Mouse (Mus musculus): Measurements from ENCODE around the gene Zranb2. TPM values are rescaled to one million over a fixed set of nuclear protein-coding genes. Genes with fewer than 3 reads are reported as not detected.

Zranb2 gene
- polyA plus RNA-seq, 1 experiment from 2014 or later, result 191 TPM

GRCm38 (mm10) chr3:157582626-157583405 is 48.9 kb downstream of the Zranb2 start:
- peak; percentile 78 for ATAC-seq (replicated peaks; ENCODE audit: insufficient number of reproducible peaks, low FRiP score, low TSS enrichment, low read depth)
- WGBS, result 42% methylated on average over 5 of the region's 5 CpGs

DNA sequence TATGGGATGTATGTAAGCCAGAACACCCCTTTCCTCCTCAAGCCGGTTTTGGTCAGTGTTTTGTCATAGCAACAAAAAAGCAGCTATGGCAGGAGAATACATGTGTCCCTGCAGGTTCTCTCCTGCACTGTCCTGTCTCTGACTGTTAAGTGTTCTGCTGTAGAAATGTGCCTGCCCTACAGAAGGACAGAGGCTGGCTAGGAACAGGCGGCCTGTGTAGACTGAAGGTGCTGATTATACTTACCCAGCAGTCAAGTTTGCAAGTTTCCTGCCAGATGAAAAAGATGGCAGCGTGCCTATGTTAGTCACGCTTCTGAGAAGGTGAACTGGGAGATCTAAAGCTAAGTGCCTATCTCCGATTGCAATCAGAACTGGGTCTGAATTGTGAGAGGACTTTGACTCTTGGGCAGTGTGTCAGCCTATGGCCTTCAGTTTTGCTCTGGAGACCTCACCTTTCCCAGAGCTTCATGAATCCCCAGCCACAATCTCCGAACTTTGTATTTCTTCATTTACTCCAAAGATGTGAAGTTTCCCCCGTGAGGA is 63.9 kb downstream of the Zranb2 start:
- WGBS, result 82% methylated on average over 7 of the region's 7 CpGs
- no peak for DNase-seq (ENCODE audit: low spot score)

More at GRCm38 (mm10) chr3:157582626-157583405, 48.9 kb downstream of the Zranb2 start:
- Histone ChIP-seq H3K4me1 (ENCODE audit: control insufficient read depth, insufficient read depth, low read length) (no peaks in the 10 kb centered on the region), H3K27ac (replicated peaks; ENCODE audit: low read depth, low read length) (no peak overlapping the region), H3K36me3 (replicated peaks; ENCODE audit: control insufficient read depth, insufficient read depth, low read depth, low read length) (no peaks in the 10 kb centered on the region), H3K4me3 (ENCODE audit: low read depth, low read length) (no peak overlapping the region), H3K9ac (replicated peaks; ENCODE audit: low read length) (no peak overlapping the region), H3K27me3 (ENCODE audit: control insufficient read depth, insufficient read depth, low read length) (no peaks in the 10 kb centered on the region), H3K9me3 (replicated peaks; ENCODE audit: control insufficient read depth, low read length) (no peaks in the 10 kb centered on the region), H3K4me2 (ENCODE audit: low read depth, low read length) (no peak overlapping the region)
- peak; percentile 77 for DNase-seq (ENCODE audit: low spot score)

More for the DNA sequence above, 63.9 kb downstream of the Zranb2 start:
- no peak overlapping the region for H3K9ac ChIP-seq (replicated peaks; ENCODE audit: low read length)
- no peak overlapping the region for H3K4me2 ChIP-seq (ENCODE audit: low read depth, low read length)
- H3K4me3 ChIP-seq (ENCODE audit: low read depth, low read length), result no peak overlapping the region
- H3K4me1 ChIP-seq (ENCODE audit: control insufficient read depth, insufficient read depth, low read length), result no peaks in the 10 kb centered on the region
- H3K27ac ChIP-seq (replicated peaks; ENCODE audit: low read depth, low read length), result no peak overlapping the region
- no peaks in the 10 kb centered on the region for H3K27me3 ChIP-seq (ENCODE audit: control insufficient read depth, insufficient read depth, low read length)
- no peaks in the 10 kb centered on the region for H3K9me3 ChIP-seq (replicated peaks; ENCODE audit: control insufficient read depth, low read length)
- H3K36me3 ChIP-seq (replicated peaks; ENCODE audit: control insufficient read depth, insufficient read depth, low read depth, low read length), result no peaks in the 10 kb centered on the region
- ATAC-seq (replicated peaks; ENCODE audit: insufficient number of reproducible peaks, low FRiP score, low TSS enrichment, low read depth), result no peak

MicroRNAs within 50 kb of the gene (microRNA counts, 519-probe panel; counts per million panel counts)
- not detected for microRNA mmu-miR-186

Small RNAs within 50 kb of the gene (microRNA-seq; reads per million reads assigned to microRNA genes)
- gene Mir186 (ENCODE audit: borderline number of aligned reads), result 625 reads per million, percentile 66 among the genes with 10 or more reads in this experiment

Other genes with a start within 250 kb of the Zranb2 start
- 2.0 and 2.7 TPM in 2 replicates for gene Ptger3, start 32.7 kb downstream of the Zranb2 start, polyA plus RNA-seq (2014; fragmentation: Nextera tagmentation; extraction: Ambion mirVana)

All from embryonic facial prominence, embryonic 11.5 days (tissue).